Mouse (Mus musculus): ENCODE results near the gene Abcb9. TPM values are rescaled to one million over a fixed set of nuclear protein-coding genes. Genes with fewer than 3 reads are reported as not detected.

The Abcb9 gene
- 3.4 TPM in 2 replicates for polyA plus RNA-seq (2015; fragmentation: Nextera tagmentation; extraction: Ambion mirVana)

DNA sequence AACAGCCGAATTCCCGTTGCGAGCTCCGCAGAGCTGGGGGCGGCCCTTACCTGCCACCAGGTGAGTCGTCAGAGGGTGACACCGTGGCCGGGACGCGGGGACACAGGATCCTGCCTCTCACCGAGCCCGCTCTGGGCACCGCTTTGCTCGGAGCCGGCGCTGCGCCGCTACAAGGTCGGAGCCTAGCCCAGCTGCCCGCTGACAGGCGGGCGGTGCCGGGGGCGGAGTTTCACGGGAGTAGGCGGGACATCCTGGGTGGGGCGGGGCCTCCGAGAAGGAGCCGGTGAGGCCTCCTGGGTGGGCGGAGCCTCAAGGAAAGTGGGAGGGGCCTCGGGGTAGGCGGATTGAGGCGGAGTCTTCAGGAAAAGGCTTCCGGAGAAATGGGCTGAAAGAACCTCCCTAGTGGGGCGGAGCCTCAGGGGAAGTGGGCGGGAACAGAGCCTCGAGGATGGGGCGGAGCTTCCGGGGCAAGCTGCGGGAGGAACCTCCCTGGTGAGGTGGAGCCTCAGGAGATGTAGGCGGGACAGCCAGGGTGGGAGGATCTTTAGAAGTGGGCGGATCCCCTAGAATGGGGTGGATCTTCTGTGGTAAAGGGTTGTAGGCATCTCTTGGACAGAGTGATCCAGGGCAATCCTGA is at the start of gene Abcb9:
Gene Abcb9 (minus strand): TSS at position 203 of the 637 bp plus-strand sequence.
- Histone ChIP-seq H3K9me3 (no peaks in the 10 kb centered on the region), H3K4me1 (peaks cover 21% of the 10 kb centered on the region), H3K4me3 (replicated peaks) (peak within 1 kb of the TSS; percentile 55), H3K9ac (peak within 1 kb of the TSS; percentile 44; the same call in 1 of the 2 replicates), H3K27me3 (replicated peaks) (no peaks in the 10 kb centered on the region), H3K36me3 (no peaks in the 10 kb centered on the region), H3K27ac (no peak within 1 kb of the TSS), H3K4me2 (peak within 1 kb of the TSS; percentile 97)
- 1% methylated on average over 42 of the region's 42 CpGs for WGBS
- ATAC-seq (ENCODE audit: insufficient read depth, low FRiP score, low read depth), result peak; percentile 57

DNA sequence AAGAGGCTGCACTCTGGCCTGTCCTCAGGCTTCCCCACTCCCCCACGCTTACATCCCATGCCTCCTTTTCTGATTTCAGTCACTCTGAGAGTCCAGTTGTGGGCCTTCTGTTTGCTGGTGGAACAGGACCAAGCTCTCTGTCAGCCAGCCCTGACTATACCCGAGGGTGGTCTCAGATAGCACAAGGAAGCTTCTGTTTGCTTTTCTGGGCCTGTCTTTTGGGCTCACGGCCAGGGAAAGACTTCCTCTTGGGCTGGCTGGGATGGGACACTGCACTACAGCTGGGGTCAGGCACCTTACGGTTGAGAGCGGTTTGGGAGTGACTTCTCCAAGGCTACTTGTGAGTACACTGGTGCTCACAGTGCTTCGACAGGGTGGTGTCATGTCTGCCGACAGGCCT is 42.5 kb upstream of the Abcb9 start:
- no peaks in the 10 kb centered on the region for H3K4me1 ChIP-seq
- H3K9me3 ChIP-seq, result no peaks in the 10 kb centered on the region
- H3K4me2 ChIP-seq, result no peak overlapping the region
- no peaks in the 10 kb centered on the region for H3K27me3 ChIP-seq (replicated peaks)
- WGBS, result 65% methylated on average over 7 of the region's 7 CpGs
- H3K4me3 ChIP-seq (replicated peaks), result no peak overlapping the region
- ATAC-seq (ENCODE audit: insufficient read depth, low FRiP score, low read depth), result no peak
- H3K9ac ChIP-seq, result no peak overlapping the region
- H3K27ac ChIP-seq, result no peak overlapping the region
- peaks cover 14% of the 10 kb centered on the region for H3K36me3 ChIP-seq

DNA sequence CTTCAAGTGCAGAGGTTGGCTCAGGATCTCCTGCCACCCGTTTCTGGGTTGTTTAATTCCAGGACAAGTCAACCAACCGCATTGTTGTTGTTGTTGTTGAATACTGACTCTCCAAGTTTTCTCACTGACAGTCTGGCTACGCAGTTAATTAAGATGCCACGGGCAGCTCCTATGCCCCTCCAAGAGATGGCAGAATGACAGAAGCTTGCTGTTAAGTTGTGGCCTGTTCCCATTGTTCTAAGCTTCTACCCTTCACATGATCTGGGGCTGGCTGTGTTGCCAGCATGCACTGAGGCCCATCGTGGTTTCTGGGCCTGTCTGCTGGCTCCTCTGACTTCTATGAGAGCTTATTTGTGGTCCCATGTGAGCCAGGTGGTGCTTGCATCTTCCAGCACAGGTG is 38.7 kb upstream of the Abcb9 start:
- WGBS, result 85% methylated on average over 5 of the region's 5 CpGs
- Histone ChIP-seq H3K4me1 (no peaks in the 10 kb centered on the region), H3K27me3 (replicated peaks) (no peaks in the 10 kb centered on the region), H3K4me3 (replicated peaks) (no peak overlapping the region), H3K9ac (no peak overlapping the region), H3K9me3 (no peaks in the 10 kb centered on the region), H3K36me3 (peaks cover 3% of the 10 kb centered on the region; the same call in 1 of the 2 replicates), H3K4me2 (no peak overlapping the region), H3K27ac (no peak overlapping the region)
- no peak for ATAC-seq (ENCODE audit: insufficient read depth, low FRiP score, low read depth)

GRCm38 (mm10) chr5:124125093-124125492 is 29.5 kb upstream of the Abcb9 start:
- Histone ChIP-seq H3K36me3 (peaks cover 17% of the 10 kb centered on the region), H3K4me2 (no peak overlapping the region), H3K27me3 (replicated peaks) (no peaks in the 10 kb centered on the region), H3K4me3 (replicated peaks) (no peak overlapping the region), H3K9me3 (no peaks in the 10 kb centered on the region), H3K4me1 (no peaks in the 10 kb centered on the region), H3K9ac (no peak overlapping the region), H3K27ac (no peak overlapping the region)
- ATAC-seq (ENCODE audit: insufficient read depth, low FRiP score, low read depth), result no peak
- WGBS, result 87% methylated on average over 11 of the region's 11 CpGs

GRCm38 (mm10) chr5:124122357-124122756 is 26.8 kb upstream of the Abcb9 start:
- no peak overlapping the region for H3K27ac ChIP-seq
- no peaks in the 10 kb centered on the region for H3K27me3 ChIP-seq (replicated peaks)
- no peak for ATAC-seq (ENCODE audit: insufficient read depth, low FRiP score, low read depth)
- H3K4me3 ChIP-seq (replicated peaks), result no peak overlapping the region
- peaks cover 2% of the 10 kb centered on the region for H3K4me1 ChIP-seq
- no peaks in the 10 kb centered on the region for H3K9me3 ChIP-seq
- H3K9ac ChIP-seq, result no peak overlapping the region
- H3K4me2 ChIP-seq, result no peak overlapping the region
- H3K36me3 ChIP-seq, result peaks cover 35% of the 10 kb centered on the region
- WGBS, result 89% methylated on average over 18 of the region's 18 CpGs

GRCm38 (mm10) chr5:124119204-124119603 is 23.6 kb upstream of the Abcb9 start:
- ATAC-seq (ENCODE audit: insufficient read depth, low FRiP score, low read depth), result no peak
- Histone ChIP-seq H3K4me3 (replicated peaks) (no peak overlapping the region), H3K4me2 (no peak overlapping the region), H3K9ac (no peak overlapping the region), H3K27ac (no peak overlapping the region), H3K4me1 (peaks cover 19% of the 10 kb centered on the region), H3K9me3 (no peaks in the 10 kb centered on the region), H3K36me3 (peaks cover 39% of the 10 kb centered on the region), H3K27me3 (replicated peaks) (no peaks in the 10 kb centered on the region)
- WGBS, result 62% methylated on average over 5 of the region's 5 CpGs

DNA sequence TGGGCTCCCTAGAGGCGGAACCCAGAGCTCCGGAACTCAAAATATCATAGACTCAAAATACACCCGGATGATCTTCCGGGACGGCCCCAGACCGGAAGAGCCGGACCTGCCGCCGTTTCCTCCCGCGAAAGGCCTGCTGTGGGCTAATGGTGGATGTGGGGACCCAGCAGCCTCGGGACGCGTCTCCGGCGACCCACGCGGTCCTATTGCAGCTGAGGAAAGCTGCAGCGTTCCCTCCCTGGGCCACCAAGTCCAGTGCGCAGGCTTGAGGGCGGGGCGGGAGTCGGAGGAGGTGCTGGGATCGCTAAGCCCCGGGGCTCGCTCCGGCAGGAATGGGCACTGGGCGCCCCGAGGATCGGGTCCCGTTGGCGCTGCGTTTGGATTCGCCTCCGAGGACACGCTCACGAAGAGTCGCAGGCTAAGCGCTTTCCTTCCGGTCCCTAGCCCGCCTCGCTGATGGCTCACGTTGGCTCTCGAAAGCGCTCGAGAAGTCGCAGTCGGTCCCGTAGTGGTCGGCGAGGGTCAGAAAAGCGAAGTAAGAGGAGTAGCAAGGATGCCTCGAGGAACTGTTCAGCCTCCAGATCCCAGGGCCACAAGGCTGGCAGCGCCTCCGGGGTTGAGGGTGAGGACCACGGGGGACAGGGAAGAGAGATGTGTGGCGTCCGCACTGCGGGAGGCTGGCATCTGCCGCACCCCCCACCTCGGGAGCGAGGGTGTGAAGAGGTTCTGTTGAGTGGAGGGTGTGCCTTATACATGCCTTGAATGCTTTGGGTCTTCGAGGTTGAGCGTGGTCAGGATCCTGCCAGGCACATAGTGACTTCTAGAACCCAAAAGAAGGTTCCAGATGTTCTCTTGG is 20.6 kb upstream of the Abcb9 start, which contains the start of gene Arl6ip4:
Gene Arl6ip4 (plus strand): TSS at position 100 of the 856 bp plus-strand sequence.
- peaks cover 32% of the 10 kb centered on the region for H3K4me1 ChIP-seq
- H3K4me3 ChIP-seq (replicated peaks), result peak within 1 kb of the TSS; percentile 84
- H3K4me2 ChIP-seq, result peak within 1 kb of the TSS; percentile 95
- peaks cover 28% of the 10 kb centered on the region for H3K36me3 ChIP-seq
- under 1% methylated on average over 64 of the region's 64 CpGs for WGBS
- peak within 1 kb of the TSS; percentile 79 for H3K27ac ChIP-seq
- H3K9ac ChIP-seq, result peak within 1 kb of the TSS; percentile 98
- no peaks in the 10 kb centered on the region for H3K9me3 ChIP-seq
- H3K27me3 ChIP-seq (replicated peaks), result no peaks in the 10 kb centered on the region
- no peak for ATAC-seq (ENCODE audit: insufficient read depth, low FRiP score, low read depth)

DNA sequence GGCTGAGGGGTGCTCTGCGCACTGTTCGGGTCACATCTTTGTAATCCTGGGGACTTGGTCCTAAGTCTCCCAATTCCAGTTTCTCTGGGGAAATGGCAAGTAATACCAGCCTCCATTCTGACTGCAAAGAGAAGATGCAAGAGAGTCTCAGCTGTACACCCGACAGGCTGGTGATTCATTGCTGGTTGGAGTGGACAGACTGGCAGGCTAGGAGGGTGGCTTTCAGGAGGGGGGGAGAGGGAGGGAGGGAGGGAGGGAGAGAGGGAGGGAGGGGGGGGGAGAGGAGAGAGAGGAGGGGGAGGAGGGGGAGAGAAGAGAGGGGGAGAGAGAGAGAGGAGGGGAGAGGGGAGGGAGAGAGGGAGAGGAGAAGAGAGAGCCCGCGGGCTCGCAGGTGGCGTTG is 19.9 kb upstream of the Abcb9 start:
- 22% methylated on average over 7 of the region's 7 CpGs for WGBS
- Histone ChIP-seq H3K36me3 (peaks cover 22% of the 10 kb centered on the region; the same call in 1 of the 2 replicates), H3K4me2 (peak overlapping the region; percentile 95), H3K9ac (peak overlapping the region; percentile 98; the same call in 1 of the 2 replicates), H3K27ac (peak overlapping the region; percentile 79), H3K27me3 (replicated peaks) (no peaks in the 10 kb centered on the region), H3K9me3 (no peaks in the 10 kb centered on the region), H3K4me3 (replicated peaks) (peak overlapping the region; percentile 84), H3K4me1 (peaks cover 35% of the 10 kb centered on the region)
- no peak for ATAC-seq (ENCODE audit: insufficient read depth, low FRiP score, low read depth)

DNA sequence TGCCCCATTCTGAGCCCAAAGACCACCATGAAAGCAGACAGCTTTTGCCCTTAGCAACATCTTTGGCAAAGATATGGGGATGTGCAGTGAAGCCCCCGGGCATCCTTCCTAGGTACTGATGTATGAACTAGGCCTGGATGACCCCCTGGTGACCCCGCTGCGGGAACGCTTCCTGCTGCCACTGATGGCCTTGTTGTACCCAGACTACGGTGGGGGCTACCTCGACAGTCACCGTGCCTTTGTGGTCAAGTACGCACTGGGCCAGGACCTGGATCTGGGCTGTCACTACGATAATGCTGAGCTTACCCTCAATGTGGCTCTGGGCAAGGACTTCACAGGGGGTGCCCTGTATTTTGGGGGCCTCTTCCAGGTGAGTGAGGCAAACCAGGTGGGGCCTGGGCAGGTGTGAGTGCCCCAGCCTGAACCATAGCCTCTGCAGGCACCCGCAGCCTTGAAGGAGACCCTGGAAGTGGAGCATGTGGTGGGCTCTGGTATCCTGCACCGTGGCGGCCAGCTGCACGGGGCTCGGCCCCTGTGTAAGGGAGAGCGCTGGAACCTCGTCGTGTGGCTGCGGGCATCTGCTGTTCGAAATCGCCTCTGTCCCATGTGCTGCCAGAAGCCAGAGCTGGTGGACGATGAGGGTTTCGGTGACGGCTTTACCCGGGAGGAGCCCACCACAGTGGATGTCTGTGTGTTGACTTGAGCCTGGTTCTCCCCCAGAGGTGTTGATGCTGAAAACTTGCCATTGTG is 18.9 kb upstream of the Abcb9 start:
- Histone ChIP-seq H3K4me1 (peaks cover 35% of the 10 kb centered on the region), H3K9ac (no peak overlapping the region), H3K27me3 (replicated peaks) (no peaks in the 10 kb centered on the region), H3K4me2 (no peak overlapping the region), H3K4me3 (replicated peaks) (no peak overlapping the region), H3K36me3 (peaks cover 22% of the 10 kb centered on the region; the same call in 1 of the 2 replicates), H3K9me3 (no peaks in the 10 kb centered on the region), H3K27ac (no peak overlapping the region)
- ATAC-seq (ENCODE audit: insufficient read depth, low FRiP score, low read depth), result no peak
- 90% methylated on average over 24 of the region's 24 CpGs for WGBS

- no peak for ATAC-seq (ENCODE audit: insufficient read depth, low FRiP score, low read depth)
- peak overlapping the region; percentile 93 for H3K4me2 ChIP-seq
- no peaks in the 10 kb centered on the region for H3K9me3 ChIP-seq
- peak overlapping the region; percentile 97 for H3K4me3 ChIP-seq (replicated peaks)
- 16% methylated on average over 14 of the region's 14 CpGs for WGBS
- H3K36me3 ChIP-seq, result 0 out of 2 replicates have a peak, but pooled peaks cover 10% of the 10 kb centered on the region
- peak overlapping the region; percentile 69 for H3K9ac ChIP-seq
- H3K4me1 ChIP-seq, result peaks cover 35% of the 10 kb centered on the region
- H3K27ac ChIP-seq, result peak overlapping the region; percentile 93
- H3K27me3 ChIP-seq (replicated peaks), result no peaks in the 10 kb centered on the region
Observed at GRCm38 (mm10) chr5:124113030-124113429, 17.4 kb upstream of the Abcb9 start.

- Histone ChIP-seq H3K27ac (peak overlapping the region; percentile 93), H3K9ac (peak overlapping the region; percentile 69), H3K4me1 (peaks cover 35% of the 10 kb centered on the region), H3K36me3 (0 out of 2 replicates have a peak, but pooled peaks cover 5% of the 10 kb centered on the region), H3K27me3 (replicated peaks) (no peaks in the 10 kb centered on the region), H3K4me3 (replicated peaks) (peak overlapping the region; percentile 97), H3K9me3 (no peaks in the 10 kb centered on the region), H3K4me2 (peak overlapping the region; percentile 93)
- ATAC-seq (ENCODE audit: insufficient read depth, low FRiP score, low read depth), result peak; percentile 2; the same call in 1 of the 2 replicates
- 1% methylated on average over 18 of the region's 18 CpGs for WGBS
Observed at GRCm38 (mm10) chr5:124112531-124112930, 16.9 kb upstream of the Abcb9 start.
